Mouse (Mus musculus) megakaryocyte, embryonic 14.5 days (primary cell): ENCODE data around the gene Ralgapb.

Experiments
- FLI1 ChIP-seq: IDR thresholded peaks from 2 replicates; pipeline ENCODE4 v1.6.1; 2012; ENCODE audit warnings: low read length, inconsistent platforms, mixed read lengths
- GATA1 ChIP-seq: IDR thresholded peaks from 3 replicates; pipeline ENCODE4 v1.6.1; 2012; ENCODE audit warnings: mixed read lengths, low read length, inconsistent platforms, borderline replicate concordance

GRCm38 (mm10) chr2:158370173-158370550, 39.5 kb upstream of the Ralgapb start:
- TF ChIP-seq GATA1, result no peak
- no peak for TF ChIP-seq FLI1
